Mouse (Mus musculus) liver, embryonic 14.5 days (tissue): ENCODE data around the gene Cep70.

ENCODE experiments used
- CTCF ChIP-seq: IDR thresholded peaks from 2 replicates; pipeline ENCODE4 v1.5.1; 2016; ENCODE audit warnings: antibody characterized with exemption, low read depth, control low read depth
- EP300 ChIP-seq: IDR thresholded peaks from 2 replicates; pipeline ENCODE4 v1.6.1; 2016; ENCODE audit warnings: antibody characterized with exemption, low read depth

- TF ChIP-seq CTCF (no peak), EP300 (no peak)
These were observed 27.0 kb upstream of the Cep70 start for GRCm38 (mm10) chr9:99216182-99216581.
